Mouse (Mus musculus): ENCODE measurements around the gene Micu1.
"Not testable (repeated sequence)": the region's sequence is repeated elsewhere in the genome, so short reads cannot be mapped to it uniquely, and the experiment has no call there.

Micu1 gene

GRCm38 (mm10) chr10:59844686-59845085, 142.4 kb downstream of the Micu1 start:
- intact Hi-C loops (cut with DNase I): no loop called here

DNA sequence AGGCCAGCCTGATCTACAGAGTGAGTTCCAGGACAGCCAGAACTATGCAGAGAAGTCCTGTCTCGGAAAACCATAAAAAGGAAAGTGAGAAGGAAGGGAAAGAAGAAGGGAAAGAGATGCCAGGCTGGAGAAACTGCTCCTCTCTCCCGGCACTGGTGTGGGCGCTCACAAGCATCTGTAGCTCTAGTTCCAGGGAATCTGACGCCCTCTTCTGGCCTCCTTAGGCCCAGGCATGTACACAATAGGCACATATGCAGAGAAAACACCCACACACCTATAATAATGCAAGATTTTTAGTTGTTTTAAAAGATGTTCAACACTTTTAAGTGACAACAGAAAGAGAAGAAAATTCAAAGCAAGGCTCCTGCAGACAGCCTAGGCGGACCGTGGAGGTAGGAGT, 144.1 kb downstream of the Micu1 start:
- intact Hi-C loops (cut with DNase I): no loop called here

GRCm38 (mm10) chr10:59848079-59848877, 146.0 kb downstream of the Micu1 start:
- intact Hi-C loops (cut with DNase I): no loop called here

DNA sequence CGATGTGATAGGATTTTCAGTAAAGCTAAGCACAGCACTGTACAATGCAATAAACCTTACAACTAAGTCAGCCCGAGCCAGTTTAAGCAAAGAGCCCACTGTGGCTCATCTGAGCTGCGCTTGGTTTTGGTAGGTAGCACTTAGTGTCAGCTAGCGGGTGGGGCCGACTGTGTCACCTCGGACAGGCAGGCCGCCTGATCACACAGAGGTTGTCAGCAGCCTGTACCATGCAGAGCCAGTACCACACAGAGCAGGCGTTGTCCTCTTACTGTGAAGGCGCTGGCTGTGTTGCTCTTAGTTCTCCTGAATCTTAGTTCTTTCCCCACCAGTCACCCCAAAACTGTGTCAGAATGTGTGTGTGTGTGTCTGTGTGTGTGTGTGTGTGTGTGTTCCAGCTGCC, 146.7 kb downstream of the Micu1 start:
- intact Hi-C loops (cut with DNase I): no loop called here

DNA sequence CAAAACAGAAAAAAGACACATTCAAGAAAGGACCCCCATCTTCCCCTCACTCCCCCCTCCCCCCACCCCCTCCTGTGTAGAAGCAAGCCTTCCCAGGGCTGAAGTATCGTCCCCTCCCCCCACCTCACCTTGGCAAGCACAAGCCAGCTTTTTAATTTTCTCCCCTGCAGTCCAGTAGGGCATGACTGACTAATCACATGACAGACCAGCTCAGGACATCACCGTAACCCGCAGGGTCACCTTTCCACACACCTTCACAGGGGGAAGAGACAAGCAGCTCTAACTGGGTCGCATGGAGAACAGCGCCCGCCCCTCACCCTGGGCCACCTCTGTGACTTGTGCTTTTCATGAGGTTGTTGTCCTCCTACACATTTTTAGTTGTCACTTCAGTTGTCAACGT, 147.1 kb downstream of the Micu1 start:
- intact Hi-C loops (cut with DNase I): no loop called here

- intact Hi-C loops (cut with DNase I): no loop called here
Measured at GRCm38 (mm10) chr10:59857157-59857556, 154.9 kb downstream of the Micu1 start.

GRCm38 (mm10) chr10:59860684-59861083, 158.4 kb downstream of the Micu1 start:
- intact Hi-C loops (cut with DNase I): loop anchor here (5.0 to 10.0 kb wide), 3 partner anchors 156 to 408 kb away; partner anchors contain the start of gene Micu1

GRCm38 (mm10) chr10:59861201-59861600, 158.9 kb downstream of the Micu1 start:
- intact Hi-C loops (cut with DNase I): loop anchor here (5.0 to 10.0 kb wide), 3 partner anchors 156 to 409 kb away; partner anchors contain the start of gene Micu1

DNA sequence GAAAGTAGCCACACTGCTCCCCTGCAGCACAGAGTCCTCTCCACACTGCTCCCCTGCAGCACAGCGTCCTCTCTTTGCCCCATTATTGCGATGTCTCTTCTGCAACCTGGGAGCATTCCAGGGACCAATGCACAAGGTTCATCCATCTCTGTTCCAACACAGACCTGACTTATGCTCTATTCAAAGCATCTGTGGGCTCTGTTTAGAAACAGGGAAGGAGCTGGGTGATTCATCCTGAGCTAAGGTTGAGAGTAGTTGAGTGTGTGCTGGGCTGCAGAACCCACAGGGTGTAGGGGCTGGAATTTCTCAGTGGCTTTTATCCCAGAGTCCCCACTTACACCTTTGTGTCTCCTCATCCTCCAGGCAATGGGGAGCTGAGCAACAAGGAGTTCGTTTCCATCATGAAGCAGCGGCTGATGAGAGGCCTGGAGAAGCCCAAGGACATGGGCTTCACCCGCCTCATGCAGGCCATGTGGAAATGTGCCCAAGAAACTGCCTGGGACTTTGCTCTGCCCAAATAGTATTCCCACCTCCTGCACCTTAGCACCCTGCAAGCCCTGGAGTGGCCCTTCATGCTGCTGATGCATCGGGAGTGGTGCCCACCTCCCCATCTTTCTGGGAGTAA, 160.7 kb downstream of the Micu1 start:
- intact Hi-C loops (cut with DNase I): loop anchor here (5.0 to 10.0 kb wide), 3 partner anchors 158 to 411 kb away; partner anchors contain the start of gene Micu1

DNA sequence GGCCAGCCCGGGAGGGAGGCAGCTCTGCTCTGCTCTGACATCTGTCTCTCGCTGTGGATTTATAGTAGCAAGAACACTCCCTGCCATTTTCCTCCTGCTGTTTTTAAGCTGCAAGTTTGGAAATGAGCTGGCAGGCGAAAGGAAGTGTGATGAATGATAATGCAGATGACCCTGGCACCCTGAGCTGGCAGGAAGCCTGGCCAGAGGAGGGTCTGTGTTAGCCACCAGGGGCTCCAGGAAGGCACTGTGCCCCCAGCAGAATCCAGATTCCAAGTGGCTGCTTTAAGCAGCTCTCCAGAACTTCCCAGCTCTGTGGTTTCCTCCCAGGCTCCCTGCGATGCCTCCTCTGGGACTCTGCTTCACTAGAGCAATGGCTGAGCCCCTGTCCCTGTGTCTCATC, 161.3 kb downstream of the Micu1 start:
- intact Hi-C loops (cut with DNase I): loop anchor here (5.0 to 10.0 kb wide), 3 partner anchors 159 to 411 kb away; partner anchors contain the start of gene Micu1

DNA sequence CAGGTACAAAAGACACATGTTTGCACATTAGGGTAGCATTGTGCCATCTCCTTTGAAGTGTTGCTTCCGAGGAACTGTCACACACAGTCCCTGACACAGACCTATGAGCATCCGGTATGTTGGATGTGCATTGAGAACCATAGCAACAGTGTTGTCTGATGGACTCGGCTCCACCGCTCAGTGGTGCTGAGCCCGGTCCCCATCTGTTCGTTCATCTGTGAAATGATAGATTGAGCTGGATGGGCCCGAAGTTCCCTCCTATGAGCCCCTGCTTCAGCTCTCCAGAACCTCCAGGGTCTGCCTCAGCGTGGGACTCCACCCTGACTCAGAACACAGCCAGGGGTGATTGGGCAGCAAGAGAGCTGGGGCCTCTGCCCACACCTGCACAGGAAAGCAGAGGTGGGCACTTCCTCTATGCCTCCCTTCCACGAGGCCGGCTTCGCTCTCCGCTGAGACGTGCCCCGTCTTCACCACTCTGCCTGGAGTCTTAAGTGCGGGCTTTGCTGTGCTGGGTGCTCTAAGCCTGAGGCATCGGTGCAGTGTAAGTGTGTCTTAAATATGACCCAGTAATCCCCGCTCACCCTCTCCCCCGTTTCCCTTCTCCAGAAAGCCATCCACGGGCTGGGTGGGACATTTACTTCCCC, 162.1 kb downstream of the Micu1 start:
- intact Hi-C loops (cut with DNase I): loop anchor here (5.0 to 10.0 kb wide), 3 partner anchors 160 to 412 kb away; partner anchors contain the start of gene Micu1

DNA sequence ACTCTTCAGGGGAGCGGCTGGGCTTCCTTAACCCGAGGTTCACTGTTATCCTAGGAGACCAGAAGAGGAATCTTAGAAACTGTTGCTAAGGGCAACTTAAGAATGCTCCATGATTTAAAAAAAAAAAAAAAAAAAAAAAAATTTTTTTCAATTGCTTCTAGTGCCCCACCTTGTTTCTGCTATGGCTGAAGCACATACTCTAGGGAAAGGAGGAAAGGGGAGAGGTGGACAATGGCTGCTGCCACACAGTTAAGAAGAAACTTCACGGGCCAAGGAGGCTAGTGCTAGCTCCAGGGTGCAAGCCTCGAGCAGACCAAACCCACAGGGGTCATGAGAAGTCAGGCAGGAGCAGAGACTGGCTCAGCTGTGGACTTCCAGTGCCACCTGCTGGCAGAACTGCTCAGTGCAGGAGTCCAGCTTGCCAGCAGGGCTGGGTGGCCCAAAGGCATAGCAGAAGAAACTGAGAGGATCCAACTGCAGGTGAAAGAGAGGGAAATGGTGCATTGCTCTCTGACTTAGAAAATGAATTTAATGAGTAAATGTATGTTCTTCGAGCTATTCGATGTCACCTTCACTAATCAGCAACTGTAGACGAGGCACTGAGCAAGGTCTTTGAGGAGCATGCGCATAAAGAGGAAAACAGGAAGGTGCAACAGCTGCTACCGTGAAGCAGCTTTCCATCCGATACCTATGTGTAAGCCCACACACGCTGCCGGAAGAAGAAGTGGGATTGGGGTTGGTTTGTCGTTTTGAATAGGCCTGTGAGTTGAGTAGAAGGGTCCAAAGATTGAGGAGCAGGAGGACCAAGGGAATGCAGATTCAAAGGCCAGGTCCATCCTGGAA, 162.8 kb downstream of the Micu1 start:
- intact Hi-C loops (cut with DNase I): loop anchor here (5.0 to 10.0 kb wide), 5 partner anchors 160 to 558 kb away; partner anchors contain the start of gene Micu1

- intact Hi-C loops (cut with DNase I): loop anchor here (5.0 to 10.0 kb wide), 4 partner anchors 163 to 561 kb away; partner anchors contain the start of gene Micu1
Measured at GRCm38 (mm10) chr10:59868266-59868665, 166.0 kb downstream of the Micu1 start.

- intact Hi-C loops (cut with DNase I): no loop called here
Measured at GRCm38 (mm10) chr10:59870038-59870437, 167.8 kb downstream of the Micu1 start.

- intact Hi-C loops (cut with DNase I): not testable (repeated sequence)
Measured at GRCm38 (mm10) chr10:59872651-59873050, 170.4 kb downstream of the Micu1 start.

DNA sequence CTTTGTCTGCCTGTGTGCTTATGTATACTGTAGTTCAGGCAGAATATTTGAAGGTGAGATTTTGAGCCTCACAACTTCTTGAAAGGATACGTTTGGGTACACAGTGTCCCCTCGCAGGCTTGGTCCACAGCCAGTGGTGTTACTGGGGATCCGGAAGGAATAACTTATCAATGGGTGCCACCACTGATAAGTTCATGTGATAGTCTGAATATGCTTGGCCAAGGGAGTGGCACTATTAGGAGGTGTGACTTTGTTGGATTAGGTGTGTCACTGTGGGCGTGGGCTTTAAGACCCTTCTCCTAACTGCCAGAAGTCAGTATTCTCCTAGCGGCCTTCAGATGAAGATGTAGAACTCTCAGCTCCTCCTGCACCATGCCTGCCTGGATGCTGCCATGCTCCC, 170.9 kb downstream of the Micu1 start:
- intact Hi-C loops (cut with DNase I): no loop called here

DNA sequence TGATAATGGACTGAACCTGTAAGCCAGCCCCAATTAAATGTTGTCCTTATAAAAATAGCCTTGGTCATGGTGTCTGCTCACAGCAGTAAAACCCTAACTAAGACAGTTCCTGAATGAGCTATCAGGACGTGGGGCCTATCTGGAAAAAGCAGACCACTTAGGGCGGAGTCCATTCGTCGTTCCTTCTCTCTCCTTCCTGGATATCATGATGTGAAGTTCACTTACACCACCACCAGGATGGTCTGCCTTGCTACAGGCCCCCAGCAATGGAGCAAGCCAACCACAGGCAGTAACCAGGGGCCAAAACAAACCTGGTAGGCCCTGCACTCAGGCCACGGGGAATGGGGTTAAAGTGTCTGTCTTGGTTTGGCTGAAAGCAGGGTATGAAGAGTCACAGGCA, 171.3 kb downstream of the Micu1 start:
- intact Hi-C loops (cut with DNase I): no loop called here

DNA sequence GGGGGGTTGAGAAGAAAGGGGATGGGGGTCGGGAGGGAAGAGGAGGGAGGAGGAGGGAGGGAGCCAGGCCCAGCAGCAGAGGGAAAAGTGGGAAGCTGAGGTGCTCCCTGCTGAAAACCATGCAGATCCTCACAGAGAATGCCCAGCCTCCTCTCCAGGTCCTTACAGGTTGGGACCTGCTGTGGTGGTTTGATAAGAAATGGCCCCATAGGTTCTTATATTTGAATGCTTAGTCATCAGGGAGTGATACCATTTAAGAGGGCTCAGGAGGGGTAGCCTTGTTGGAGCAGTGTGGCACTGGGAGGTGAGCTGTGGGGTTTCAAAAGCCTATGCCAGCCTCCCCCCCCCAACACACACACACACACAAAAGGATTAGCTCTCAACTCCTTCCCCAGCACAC, 173.1 kb downstream of the Micu1 start:
- intact Hi-C loops (cut with DNase I): no loop called here

GRCm38 (mm10) chr10:59876698-59877097, 174.4 kb downstream of the Micu1 start:
- intact Hi-C loops (cut with DNase I): not testable (repeated sequence)

DNA sequence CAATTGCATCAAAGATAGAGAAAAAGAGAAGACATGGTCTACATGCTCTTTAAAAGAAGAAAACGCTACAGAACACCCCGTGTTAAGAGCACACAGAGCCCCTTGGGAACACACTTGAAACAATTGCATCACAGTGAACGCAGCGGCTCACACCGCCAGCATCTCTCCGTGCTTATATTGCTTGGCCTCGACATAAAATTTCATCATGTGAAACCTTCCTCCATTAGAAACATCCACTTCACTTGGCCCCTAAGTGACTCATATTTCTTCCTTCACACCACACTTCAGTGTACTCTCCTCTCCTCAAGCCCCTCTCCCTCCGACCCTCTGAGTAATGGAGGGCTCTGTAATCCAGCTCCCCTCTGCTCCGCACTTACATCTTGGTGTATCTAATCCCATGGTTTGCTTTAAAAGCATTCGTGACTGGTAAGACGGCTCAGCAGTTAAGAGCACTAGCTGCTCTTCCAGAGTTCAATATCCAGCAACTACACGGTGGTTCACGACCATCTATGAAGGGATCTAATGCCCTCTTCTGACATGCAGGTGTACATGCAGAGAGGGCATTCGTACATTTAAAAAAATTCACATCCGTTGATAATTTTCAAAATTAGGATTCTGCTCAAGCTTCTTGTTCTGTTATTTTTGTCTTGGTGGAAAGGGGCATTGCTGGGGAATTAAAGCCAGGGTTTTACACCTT, 175.3 kb downstream of the Micu1 start:
- intact Hi-C loops (cut with DNase I): no loop called here
